In genomic region chr16:43709432-43710133, GRCm38 (mm10) we compare ENCODE assay signal across 8 mouse cellular contexts. TPM values are rescaled to one million over a fixed set of nuclear protein-coding genes. Genes with fewer than 3 reads are reported as not detected.
A peak's percentile ranks its signal among the peaks of the same experiment; 100 is the strongest.
DNase-seq lines count a peak whose midpoint lies in the region; ATAC-seq lines count a peak whose summit lies in the region.

No protein-coding gene starts in this region.

- peak overlapping the region in 1 of 2 experiments; percentile 22; a peak in 1 of 4 replicates for H3K4me3 ChIP-seq in heart, embryonic 14.5 days (ENCODE audit: control insufficient read depth in 1 of 2, insufficient read depth in 1 of 2, low read depth in 1 of 2, low read length in 2 of 2)
- H3K4me3 ChIP-seq in midbrain, embryonic 15.5 days: peak overlapping the region; percentile 30
- H3K4me3 ChIP-seq in limb, embryonic 10.5 days: no peak overlapping the region

- H3K4me1 ChIP-seq in heart, embryonic 14.5 days (ENCODE audit: control insufficient read depth in 2 of 2, insufficient read depth in 2 of 2, low read length in 2 of 2): peaks cover 12 to 20% of the 10 kb centered on the region in 2 experiments
- peaks cover 24% of the 10 kb centered on the region for H3K4me1 ChIP-seq in midbrain, embryonic 15.5 days
- peaks cover 17% of the 10 kb centered on the region for H3K4me1 ChIP-seq in limb, embryonic 10.5 days

- no peaks in the 10 kb centered on the region for H3K27me3 ChIP-seq in heart, embryonic 14.5 days (ENCODE audit: control insufficient read depth, insufficient read depth, low read length)
- no peaks in the 10 kb centered on the region for H3K27me3 ChIP-seq in midbrain, embryonic 15.5 days (replicated peaks)
- H3K27me3 ChIP-seq in limb, embryonic 10.5 days (ENCODE audit: low read depth, poor library complexity, severe bottlenecking): no peaks in the 10 kb centered on the region

- 49% methylated on average over 9 of the region's 9 CpGs for WGBS in heart, embryonic 14.5 days
- 21% methylated on average over 9 of the region's 9 CpGs for WGBS in midbrain, embryonic 15.5 days
- 55% methylated on average over 9 of the region's 9 CpGs for WGBS in limb, embryonic 10.5 days

- no peaks in the 10 kb centered on the region for H3K36me3 ChIP-seq in heart, embryonic 14.5 days (ENCODE audit: control insufficient read depth, insufficient read depth, low read length)
- no peaks in the 10 kb centered on the region for H3K36me3 ChIP-seq in midbrain, embryonic 15.5 days (replicated peaks)
- H3K36me3 ChIP-seq in limb, embryonic 10.5 days: no peaks in the 10 kb centered on the region

- DNase-seq in embryo, embryonic 10.5 days (ENCODE audit: low spot score): peak; percentile 8
- no peak for DNase-seq in embryo, embryonic 11 days
- no peak for DNase-seq in limb, embryonic 10.5 days (ENCODE audit: low spot score)
- no peak for DNase-seq in cerebellum, adult 11-12 months
- no peak for DNase-seq in kidney, postnatal 10 days

- H3K9me3 ChIP-seq in heart, embryonic 14.5 days (ENCODE audit: control insufficient read depth, low read length): no peaks in the 10 kb centered on the region
- H3K9me3 ChIP-seq in midbrain, embryonic 15.5 days: no peaks in the 10 kb centered on the region
- H3K9me3 ChIP-seq in limb, embryonic 10.5 days (replicated peaks): no peaks in the 10 kb centered on the region

- H3K27ac ChIP-seq in heart, embryonic 14.5 days (replicated peaks in 1 of 2; ENCODE audit: control insufficient read depth in 1 of 2, insufficient read depth in 1 of 2, low read depth in 2 of 2, low read length in 2 of 2): no peak overlapping the region
- peak overlapping the region; percentile 80 for H3K27ac ChIP-seq in midbrain, embryonic 15.5 days
- H3K27ac ChIP-seq in limb, embryonic 10.5 days: no peak overlapping the region

- ATAC-seq in CD4-positive, CD25-positive, alpha-beta regulatory T cell, adult 4 months: peak; percentile 86
- no peak for ATAC-seq in heart, embryonic 14.5 days (ENCODE audit: insufficient number of reproducible peaks, insufficient read depth, low FRiP score, low read depth)
- ATAC-seq in midbrain, embryonic 15.5 days (replicated peaks): peak; percentile 75

- H3K9ac ChIP-seq in heart, embryonic 14.5 days (ENCODE audit: low read length): no peak overlapping the region; the same call in 1 of the 2 replicates
- peak overlapping the region; percentile 22; the same call in 1 of the 2 replicates for H3K9ac ChIP-seq in midbrain, embryonic 15.5 days

- peak overlapping the region; percentile 63 for H3K4me2 ChIP-seq in heart, embryonic 14.5 days (ENCODE audit: low read length)
- H3K4me2 ChIP-seq in midbrain, embryonic 15.5 days: peak overlapping the region; percentile 47

RNA-seq across cellular contexts. Expression of gene Drd3, which starts 44.2 kb away (rescaled TPM):
- polyA plus RNA-seq in CD4-positive, CD25-positive, alpha-beta regulatory T cell, adult 4 months (2017; shearing (Covaris generic)): not detected
- polyA plus RNA-seq in heart, embryonic 14.5 days (2014; fragmentation: Nextera tagmentation; extraction: Ambion mirVana): not detected in 2 replicates
- polyA plus RNA-seq in midbrain, embryonic 15.5 days (2015; fragmentation: Nextera tagmentation; extraction: Ambion mirVana): not detected in 2 replicates
- not detected in 2 replicates for polyA plus RNA-seq in limb, embryonic 10.5 days (2016; fragmentation: Nextera tagmentation; extraction: Ambion mirVana)

RNA-seq across cellular contexts. Expression of gene Tigit, which starts 45.6 kb away (rescaled TPM):
- polyA plus RNA-seq in CD4-positive, CD25-positive, alpha-beta regulatory T cell, adult 4 months (2017; shearing (Covaris generic)): 100 to 1,000 TPM; 309 to 452 TPM
- not detected in 2 replicates for polyA plus RNA-seq in heart, embryonic 14.5 days (2014; fragmentation: Nextera tagmentation; extraction: Ambion mirVana)
- polyA plus RNA-seq in midbrain, embryonic 15.5 days (2015; fragmentation: Nextera tagmentation; extraction: Ambion mirVana): not detected in 2 replicates
- polyA plus RNA-seq in limb, embryonic 10.5 days (2016; fragmentation: Nextera tagmentation; extraction: Ambion mirVana): not detected in 2 replicates

Comparison
In these comparisons a context has a peak if more than half of its experiments do, and no peak if none do; other contexts are left out.
1. RNA of gene Tigit, which starts 45.6 kb away (polyA plus RNA-seq): 309 to 452 TPM in CD4-positive, CD25-positive, alpha-beta regulatory T cell, adult 4 months; not detected in midbrain, embryonic 15.5 days, not detected in heart, embryonic 14.5 days and not detected in limb, embryonic 10.5 days; every median in the first group is over 100 times any median in the second.